Mouse (Mus musculus): ENCODE data around the gene Sh3rf1. TPM values are rescaled to one million over a fixed set of nuclear protein-coding genes. Genes with fewer than 3 reads are reported as not detected.

Gene Sh3rf1
- total RNA-seq, 4 experiments from 2014 or later, result 8.7 to 13.5 (median 10.4) TPM

DNA sequence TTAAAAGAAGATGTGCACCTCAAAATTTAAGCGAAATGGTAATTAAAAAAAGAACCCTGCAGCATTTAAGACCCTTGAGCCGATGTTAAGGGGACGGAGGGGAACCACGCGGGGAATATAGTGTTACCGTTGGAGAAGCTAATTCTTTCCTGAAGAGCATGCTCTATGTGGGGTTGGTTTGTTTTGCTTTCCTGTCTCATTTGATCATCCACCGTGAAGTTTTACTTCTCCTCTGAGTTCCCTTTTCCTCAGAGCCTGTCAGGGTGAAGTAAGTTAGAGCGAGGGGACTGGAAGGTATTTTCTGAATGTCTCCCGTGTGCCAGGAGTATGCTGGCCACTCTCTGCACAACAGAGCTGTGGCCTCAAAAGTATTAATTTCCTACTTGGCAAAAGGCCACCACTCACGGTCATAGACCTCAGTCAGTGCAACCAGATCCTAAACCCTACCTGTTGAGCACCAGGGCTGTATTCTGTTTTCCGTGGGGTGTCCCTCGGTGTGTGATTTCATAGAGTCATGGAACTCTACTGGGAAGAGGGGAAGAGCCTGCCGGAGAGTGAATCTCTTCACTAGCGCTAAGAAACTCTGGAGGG lies 63.2 kb downstream of the Sh3rf1 start:
- DNase-seq, result no peak

GRCm38 (mm10) chr8:61288006-61288566 lies 64.4 kb downstream of the Sh3rf1 start:
- no peak for DNase-seq

DNA sequence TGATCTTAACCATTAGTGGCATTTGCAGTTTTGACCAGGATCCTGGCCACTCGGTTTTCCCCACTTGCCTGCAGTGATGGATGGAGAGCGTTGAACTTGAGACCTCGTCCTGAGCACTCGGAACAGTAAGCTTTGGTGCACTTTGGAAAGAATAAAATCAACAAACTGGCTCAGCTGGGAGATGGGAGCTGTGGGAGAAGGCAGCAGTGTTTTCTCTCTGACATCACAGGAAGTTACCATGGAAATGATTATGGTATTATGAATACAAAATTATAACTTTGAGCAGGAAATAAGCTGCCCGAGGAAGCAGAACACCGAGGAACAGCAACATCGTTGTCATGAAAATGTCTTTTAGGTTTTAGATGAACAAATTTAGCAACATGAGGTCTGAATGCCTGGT lies 65.0 kb downstream of the Sh3rf1 start:
- DNase-seq, result no peak

GRCm38 (mm10) chr8:61295040-61295439 lies 71.4 kb downstream of the Sh3rf1 start:
- DNase-seq, result no peak

DNA sequence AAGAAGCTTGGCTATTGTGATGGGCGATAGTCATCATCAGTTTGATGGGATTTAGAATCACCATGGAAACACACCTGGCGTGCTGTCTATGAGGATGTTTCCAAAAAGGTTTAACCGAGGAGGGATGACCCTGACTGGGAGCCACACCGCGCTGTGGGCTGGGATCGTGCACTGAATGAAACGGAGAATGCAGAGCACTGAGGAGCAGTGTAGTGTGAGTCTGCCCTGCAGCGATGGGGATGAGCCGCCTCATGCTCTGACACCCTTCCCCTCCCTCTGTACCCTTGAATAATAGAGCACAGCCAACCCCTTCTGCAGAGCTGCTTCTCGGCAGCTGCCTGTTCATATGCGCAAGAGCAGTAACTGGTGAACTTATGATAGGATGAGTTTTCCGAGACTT lies 71.8 kb downstream of the Sh3rf1 start:
- DNase-seq, result no peak

- DNase-seq, result no peak
Observed at GRCm38 (mm10) chr8:61298828-61299227, 75.2 kb downstream of the Sh3rf1 start.

GRCm38 (mm10) chr8:61301298-61302028 lies 77.8 kb downstream of the Sh3rf1 start:
- no peak for DNase-seq

GRCm38 (mm10) chr8:61302029-61302368 lies 78.3 kb downstream of the Sh3rf1 start:
- no peak for DNase-seq

DNA sequence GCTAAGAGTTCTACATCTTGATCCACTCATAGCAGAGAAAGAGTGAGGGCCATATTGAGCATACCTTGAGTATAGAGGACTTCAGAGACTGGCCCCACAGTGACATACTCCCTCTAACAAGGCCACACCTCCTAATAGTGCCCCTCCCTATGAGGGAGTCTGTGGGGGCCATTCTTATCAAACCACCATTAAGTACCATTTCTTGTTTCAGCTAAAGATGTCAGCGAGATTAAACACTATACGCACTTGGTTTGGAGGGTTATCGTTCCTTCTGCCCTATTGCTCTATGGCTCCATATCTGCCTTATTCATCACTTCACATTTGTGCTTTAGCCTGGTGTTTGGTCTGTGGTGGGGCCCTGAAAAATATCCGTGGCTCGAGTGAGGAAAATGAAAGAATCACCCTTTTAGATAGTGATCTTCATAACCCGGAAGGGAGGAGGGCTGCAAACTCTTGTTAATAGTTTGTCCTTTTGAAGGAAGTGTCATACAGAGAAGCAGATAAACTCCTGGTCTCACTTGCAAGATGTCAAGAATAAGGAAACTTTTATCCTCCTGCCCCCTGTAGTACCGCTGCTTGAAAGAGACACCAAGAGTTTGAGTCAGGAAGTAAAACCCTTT lies 81.9 kb downstream of the Sh3rf1 start:
- no peak for DNase-seq

DNA sequence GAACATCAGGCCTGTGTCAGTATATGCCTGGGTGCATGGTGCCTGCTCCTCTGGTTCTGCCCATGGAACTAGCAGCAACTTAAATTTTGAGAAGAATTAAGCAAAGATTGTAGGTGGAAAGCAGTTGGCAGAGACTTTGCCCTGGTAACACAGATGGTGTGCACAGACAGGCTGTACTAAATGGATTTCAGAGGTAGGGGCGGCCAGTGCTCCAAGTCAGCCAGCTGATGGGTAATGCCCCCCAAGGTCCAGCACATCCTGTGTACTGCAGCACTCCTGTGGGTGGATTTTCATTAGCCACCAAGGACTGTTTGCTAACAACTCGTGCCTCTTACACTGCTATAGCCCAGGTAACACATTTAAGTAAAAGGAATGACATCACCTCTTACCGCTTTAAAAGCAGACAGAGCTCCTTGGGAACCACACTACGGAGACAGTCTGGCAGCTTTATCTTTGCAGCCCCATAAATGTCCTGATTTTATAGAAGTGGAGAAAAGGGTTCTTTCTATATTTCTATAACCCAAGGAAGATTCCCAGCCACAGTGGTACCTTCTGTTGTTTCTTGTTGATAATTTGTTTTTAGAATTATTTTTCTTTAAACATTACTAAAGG lies 82.9 kb downstream of the Sh3rf1 start:
- no peak for DNase-seq

DNA sequence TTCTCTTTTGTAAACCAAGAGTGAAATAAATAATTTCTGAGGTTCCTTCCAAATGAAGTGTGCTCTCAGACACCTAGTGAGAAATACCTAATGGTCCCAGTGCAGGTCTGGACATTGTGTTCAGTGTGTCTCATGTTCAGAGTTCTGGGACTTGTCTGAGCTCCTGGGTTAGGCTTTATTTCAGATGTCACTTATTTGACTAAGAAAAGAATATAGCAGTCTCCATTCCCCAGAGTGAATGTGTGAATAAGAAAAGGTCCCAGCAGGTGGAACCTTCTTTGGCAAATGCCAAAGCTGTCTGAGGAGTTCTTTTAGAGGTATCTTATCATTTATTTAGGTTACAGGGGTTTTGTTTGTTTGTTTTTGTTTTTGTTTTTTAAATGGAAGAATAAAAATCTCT lies 85.2 kb downstream of the Sh3rf1 start:
- DNase-seq, result no peak

DNA sequence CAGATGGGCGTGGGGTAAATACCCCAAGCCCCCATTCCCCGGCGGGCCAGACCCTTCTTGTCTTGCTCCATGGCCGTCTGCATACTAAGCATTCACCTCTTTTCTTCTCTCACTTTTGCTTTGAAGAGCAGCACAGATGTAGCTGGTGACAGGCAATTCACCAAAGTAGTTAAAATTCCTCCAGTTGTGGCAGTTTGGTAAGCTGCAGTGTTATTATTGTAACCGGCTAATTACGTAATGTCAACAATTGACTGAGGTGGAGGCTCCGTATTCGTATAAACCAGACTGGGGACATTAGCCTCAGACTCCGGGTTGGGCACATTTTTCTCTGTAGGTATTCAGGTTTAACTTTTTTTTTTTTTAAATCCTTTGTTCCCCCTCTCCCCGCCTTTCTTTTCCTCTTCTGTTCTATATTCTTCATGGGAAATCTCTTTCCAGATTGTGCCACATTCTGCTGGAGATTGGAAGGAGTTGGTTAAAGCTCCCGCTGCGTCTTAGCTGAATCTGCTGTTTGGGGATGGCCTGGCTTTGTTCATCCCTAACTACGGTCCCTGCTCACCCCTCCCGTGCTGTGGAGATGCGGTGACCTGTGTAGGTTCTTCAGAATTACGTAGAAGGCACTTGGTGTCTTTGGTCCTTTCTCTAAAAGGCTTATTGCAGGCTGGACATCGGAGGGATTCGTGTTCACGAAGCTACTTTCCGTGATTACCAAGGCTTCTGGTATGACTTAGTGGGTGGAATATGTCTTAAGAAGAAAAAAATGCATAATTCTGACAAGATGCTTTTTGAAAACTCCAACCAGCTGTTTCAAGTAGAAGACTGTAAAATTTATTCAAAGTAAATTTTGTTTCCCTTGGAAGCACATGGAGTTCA lies 86.1 kb downstream of the Sh3rf1 start:
- no peak for DNase-seq

GRCm38 (mm10) chr8:61310403-61310871 lies 86.8 kb downstream of the Sh3rf1 start:
- DNase-seq, result no peak

DNA sequence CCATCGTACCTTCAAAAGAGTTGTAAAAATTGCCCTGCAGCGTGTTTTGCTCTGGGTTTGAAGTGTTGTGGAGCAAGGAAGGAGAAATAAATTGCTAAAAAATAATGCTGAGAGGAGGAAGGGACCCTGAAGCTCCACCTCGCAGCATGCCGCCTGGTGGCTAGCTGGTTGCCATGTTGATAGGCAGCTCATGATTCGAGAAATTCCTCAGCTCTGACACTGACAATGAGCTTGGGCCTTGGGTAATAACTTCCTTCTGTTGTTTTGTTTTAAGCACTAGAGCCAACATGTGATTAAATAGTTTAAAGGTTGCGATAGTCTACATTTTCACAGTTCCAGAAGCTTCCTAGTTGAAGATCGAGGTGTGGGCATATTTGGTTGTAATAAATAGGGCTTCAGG lies 89.3 kb downstream of the Sh3rf1 start:
- DNase-seq, result no peak

DNA sequence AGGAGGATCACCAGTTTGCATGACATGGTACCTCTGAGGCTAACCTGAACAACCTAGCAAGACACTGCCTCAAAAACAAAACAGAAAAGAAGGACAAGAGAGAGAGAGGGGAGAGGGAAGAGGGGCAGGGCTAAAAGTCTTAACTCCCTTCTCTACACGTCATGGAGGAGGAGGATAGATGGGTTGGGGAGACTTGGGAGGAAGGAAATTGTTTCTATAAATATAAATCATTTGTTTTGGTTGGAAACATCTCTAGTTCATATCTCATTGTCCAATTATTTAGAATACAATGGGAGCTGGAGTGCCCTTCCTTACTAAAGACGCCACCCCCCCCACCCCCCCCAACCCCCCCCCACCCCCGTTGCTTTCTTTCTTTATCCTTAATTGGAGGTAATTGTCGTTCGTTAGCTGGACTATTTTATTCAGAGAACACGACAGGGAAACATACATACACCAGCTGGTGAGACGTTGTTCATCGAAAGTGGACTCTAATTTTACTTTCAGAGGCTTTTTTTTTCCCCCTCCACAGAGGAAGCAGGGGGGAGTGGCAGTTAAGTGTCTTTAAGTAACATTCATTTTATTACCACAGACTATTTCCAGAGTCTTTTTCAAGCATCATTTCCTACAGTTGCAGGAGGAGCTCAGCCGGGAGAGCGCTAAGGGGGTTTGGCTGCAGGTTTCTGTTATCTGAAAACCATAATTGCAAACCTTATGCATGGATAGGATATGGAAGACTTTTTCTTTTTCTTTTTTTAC lies 92.5 kb downstream of the Sh3rf1 start:
- no peak for DNase-seq

GRCm38 (mm10) chr8:61316813-61317534 lies 93.3 kb downstream of the Sh3rf1 start:
- DNase-seq, result no peak

DNA sequence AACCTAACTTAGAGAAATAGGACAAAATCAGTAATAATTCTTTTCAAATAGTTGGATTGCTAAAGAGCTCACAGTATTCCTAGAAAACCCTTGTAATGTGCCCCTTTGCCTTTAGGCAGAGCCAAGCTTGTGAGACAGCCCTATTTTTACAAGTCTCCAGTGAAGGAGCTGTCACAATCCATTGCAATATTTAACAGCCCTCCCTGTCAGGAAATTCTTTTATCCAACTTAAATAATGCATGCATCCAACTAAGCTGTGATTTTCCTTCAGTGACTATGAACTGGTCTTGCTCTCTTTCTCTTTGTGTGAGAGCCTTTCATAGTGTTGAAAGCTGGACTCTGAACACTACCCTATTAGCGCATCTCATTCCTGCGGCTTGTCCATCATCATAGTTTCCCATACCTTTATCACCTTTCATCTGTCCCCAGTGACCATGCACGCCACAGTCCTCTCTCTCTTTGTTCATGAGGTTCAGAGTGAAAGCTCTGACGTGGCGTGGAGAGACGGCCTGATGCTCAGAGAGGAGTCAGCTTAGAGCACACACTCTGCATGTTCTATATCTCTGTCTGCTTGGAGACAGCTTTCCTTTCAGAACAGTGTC lies 94.0 kb downstream of the Sh3rf1 start:
- DNase-seq, result no peak

GRCm38 (mm10) chr8:61321216-61321615 lies 97.5 kb downstream of the Sh3rf1 start:
- DNase-seq, result no peak

GRCm38 (mm10) chr8:61321780-61322179 lies 98.1 kb downstream of the Sh3rf1 start:
- no peak for DNase-seq

- DNase-seq, result no peak
Observed at GRCm38 (mm10) chr8:61322462-61322861, 98.8 kb downstream of the Sh3rf1 start.

Data from adrenal gland, adult 8-10 months (tissue).